Mouse (Mus musculus): ENCODE data around the gene Kcnk1.

DNA sequence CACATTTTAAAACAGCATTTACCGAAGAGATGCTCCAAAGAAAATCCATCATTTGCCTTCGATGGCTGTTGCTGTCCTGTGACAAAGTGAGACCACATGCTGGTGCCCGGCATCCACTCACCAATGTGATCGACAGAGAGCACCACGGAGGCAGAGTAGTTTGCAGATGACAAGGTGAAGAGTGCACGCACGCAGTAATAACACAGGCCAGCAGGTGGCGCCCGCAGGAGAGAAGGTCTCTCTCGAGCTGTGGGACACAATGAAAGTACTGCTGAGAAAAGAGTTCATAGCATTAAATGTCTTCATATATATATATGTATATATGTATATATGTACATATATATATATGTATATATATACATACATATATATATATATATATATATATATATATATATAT is 80.4 kb downstream of the Kcnk1 start:
- TF ChIP-seq CHD2 (IDR thresholded peaks at IDR 0.05; ENCODE audit: low read depth, low read length) (no peak), HCFC1 (IDR thresholded peaks at IDR 0.05; ENCODE audit: borderline replicate concordance, insufficient read depth, low read length) (no peak)
